Mouse (Mus musculus): ENCODE measurements around the gene Mast4.

GRCm38 (mm10) chr13:103293121-103293520 is 41.2 kb downstream of the Mast4 start:
- TF ChIP-seq POLR2A (IDR thresholded peaks at IDR 0.05; ENCODE audit: borderline replicate concordance, low read depth, low read length): no peak
- TF ChIP-seq CTCF (IDR thresholded peaks at IDR 0.05; ENCODE audit: low read depth, low read length): no peak
